Mouse (Mus musculus): ENCODE measurements around the gene Pcdh15. TPM values are rescaled to one million over a fixed set of nuclear protein-coding genes. Genes with fewer than 3 reads are reported as not detected.

Gene Pcdh15
- polyA plus RNA-seq, 1 experiment from 2014 or later, result 0.68 TPM

DNA sequence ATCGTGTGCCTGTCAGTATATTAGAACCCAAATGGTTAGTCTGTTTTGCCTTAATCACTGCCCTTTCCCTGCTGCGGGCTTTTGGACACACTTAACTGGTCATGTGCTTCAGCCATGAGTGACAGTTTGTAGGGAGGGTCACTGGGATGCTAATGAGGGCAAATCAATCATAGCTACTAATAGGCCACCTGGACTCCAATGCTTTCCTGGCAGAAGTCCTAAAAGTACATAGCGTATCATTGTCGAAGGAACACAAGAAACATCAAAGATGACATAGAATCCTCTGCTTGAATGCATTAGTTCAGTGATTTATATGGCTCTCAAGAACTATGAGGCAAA lies 779.6 kb downstream of the Pcdh15 start:
- 55% methylated on average over 4 of the region's 4 CpGs for WGBS
- Histone ChIP-seq H3K4me1 (replicated peaks; ENCODE audit: control insufficient read depth, insufficient read depth) (no peaks in the 10 kb centered on the region), H3K4me2 (replicated peaks; ENCODE audit: low read depth) (no peak overlapping the region), H3K9me3 (ENCODE audit: control insufficient read depth, low read length) (no peaks in the 10 kb centered on the region), H3K27ac (replicated peaks) (no peak overlapping the region), H3K27me3 (ENCODE audit: control insufficient read depth, insufficient read depth, low read length) (no peaks in the 10 kb centered on the region), H3K4me3 (ENCODE audit: low read depth, low read length) (no peak overlapping the region), H3K36me3 (ENCODE audit: control insufficient read depth, insufficient read depth, low read length) (no peaks in the 10 kb centered on the region), H3K9ac (ENCODE audit: low read length) (no peak overlapping the region)
- DNase-seq (ENCODE audit: low spot score) (no peak), ATAC-seq (ENCODE audit: low FRiP score, low TSS enrichment) (no peak)
- no peak for TF ChIP-seq EP300 (optimal IDR thresholded peaks at IDR 0.05)
- TF ChIP-seq CTCF (IDR thresholded peaks at IDR 0.05; ENCODE audit: low read depth), result no peak

DNA sequence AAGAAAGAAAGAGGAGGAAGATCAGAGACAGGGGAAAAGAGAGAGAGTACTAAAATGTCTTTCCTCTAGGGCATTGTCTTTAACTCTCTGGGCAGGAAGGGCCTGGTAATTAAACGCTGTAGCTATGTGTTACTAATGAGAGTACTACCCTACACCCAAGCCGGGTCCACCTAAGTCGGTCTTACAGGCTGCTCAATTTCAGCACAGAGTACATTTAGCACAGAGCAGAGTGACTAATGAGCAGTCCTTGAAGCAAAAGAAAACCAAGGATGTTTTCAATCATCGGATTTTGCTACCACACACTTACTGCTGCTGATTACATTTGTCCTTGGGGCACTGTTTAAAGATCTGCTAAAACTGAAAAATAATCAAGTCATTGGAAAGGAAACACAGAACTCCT lies 788.6 kb downstream of the Pcdh15 start:
- Histone ChIP-seq H3K36me3 (ENCODE audit: control insufficient read depth, insufficient read depth, low read length) (no peaks in the 10 kb centered on the region), H3K9ac (ENCODE audit: low read length) (no peak overlapping the region), H3K27me3 (ENCODE audit: control insufficient read depth, insufficient read depth, low read length) (no peaks in the 10 kb centered on the region), H3K27ac (replicated peaks) (no peak overlapping the region), H3K4me3 (ENCODE audit: low read depth, low read length) (no peak overlapping the region), H3K4me1 (replicated peaks; ENCODE audit: control insufficient read depth, insufficient read depth) (no peaks in the 10 kb centered on the region), H3K9me3 (ENCODE audit: control insufficient read depth, low read length) (no peaks in the 10 kb centered on the region), H3K4me2 (replicated peaks; ENCODE audit: low read depth) (no peak overlapping the region)
- WGBS, result 76% methylated on average over 4 of the region's 4 CpGs
- ATAC-seq (ENCODE audit: low FRiP score, low TSS enrichment) (no peak), DNase-seq (ENCODE audit: low spot score) (no peak)
- TF ChIP-seq EP300 (optimal IDR thresholded peaks at IDR 0.05) (no peak), CTCF (IDR thresholded peaks at IDR 0.05; ENCODE audit: low read depth) (no peak)

DNA sequence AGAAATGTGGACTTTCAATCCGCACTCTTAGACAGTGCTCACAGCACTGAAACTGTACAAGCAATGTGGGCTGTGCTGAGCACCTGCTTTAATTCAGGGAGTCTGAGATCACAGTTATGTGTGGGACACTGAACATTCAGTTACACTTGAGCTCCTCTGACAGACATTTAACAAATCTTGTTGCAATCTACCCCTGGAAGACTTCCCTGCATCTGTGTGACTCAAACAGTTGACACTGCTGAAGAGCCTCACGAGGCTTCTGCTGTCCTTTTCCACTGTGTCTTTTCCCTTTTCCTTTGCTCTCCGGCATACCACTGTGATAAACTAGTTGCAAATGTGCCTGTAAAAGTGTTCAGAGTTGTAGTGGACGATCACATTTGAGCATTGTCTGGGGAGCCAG lies 793.1 kb downstream of the Pcdh15 start:
- DNase-seq (ENCODE audit: low spot score) (no peak), ATAC-seq (ENCODE audit: low FRiP score, low TSS enrichment) (no peak)
- WGBS, result 67% methylated on average over 4 of the region's 4 CpGs
- Histone ChIP-seq H3K4me2 (replicated peaks; ENCODE audit: low read depth) (no peak overlapping the region), H3K27ac (replicated peaks) (no peak overlapping the region), H3K9ac (ENCODE audit: low read length) (no peak overlapping the region), H3K9me3 (ENCODE audit: control insufficient read depth, low read length) (no peaks in the 10 kb centered on the region), H3K4me3 (ENCODE audit: low read depth, low read length) (no peak overlapping the region), H3K36me3 (ENCODE audit: control insufficient read depth, insufficient read depth, low read length) (no peaks in the 10 kb centered on the region), H3K27me3 (ENCODE audit: control insufficient read depth, insufficient read depth, low read length) (no peaks in the 10 kb centered on the region), H3K4me1 (replicated peaks; ENCODE audit: control insufficient read depth, insufficient read depth) (no peaks in the 10 kb centered on the region)
- TF ChIP-seq EP300 (optimal IDR thresholded peaks at IDR 0.05) (no peak), CTCF (IDR thresholded peaks at IDR 0.05; ENCODE audit: low read depth) (no peak)

DNA sequence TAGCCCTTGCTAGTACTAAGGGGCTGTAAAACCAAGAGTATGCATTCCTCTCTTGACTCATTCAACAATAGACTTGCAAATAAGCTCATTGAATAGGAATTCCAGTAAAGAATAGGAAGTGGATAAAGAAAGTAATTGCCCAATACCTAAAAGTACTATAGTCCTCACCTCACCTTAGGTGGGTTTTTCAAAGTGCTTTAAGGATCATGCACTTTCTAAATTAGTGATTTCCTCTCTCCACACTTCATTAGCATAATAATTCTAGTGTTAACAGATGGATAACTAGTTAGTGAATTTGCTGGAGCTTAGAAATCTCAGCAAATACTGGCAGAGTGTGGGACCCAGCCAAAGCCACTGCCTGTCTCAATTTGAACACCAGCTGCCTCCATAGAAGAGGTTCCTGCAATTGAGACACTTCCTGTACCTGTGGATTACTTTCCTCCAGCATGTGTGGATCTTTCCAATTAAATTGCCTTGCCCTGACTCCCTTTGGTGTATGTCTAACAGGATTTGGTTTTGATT lies 797.0 kb downstream of the Pcdh15 start:
- Histone ChIP-seq H3K4me3 (ENCODE audit: low read depth, low read length) (no peak overlapping the region), H3K9me3 (ENCODE audit: control insufficient read depth, low read length) (no peaks in the 10 kb centered on the region), H3K36me3 (ENCODE audit: control insufficient read depth, insufficient read depth, low read length) (no peaks in the 10 kb centered on the region), H3K4me1 (replicated peaks; ENCODE audit: control insufficient read depth, insufficient read depth) (no peaks in the 10 kb centered on the region), H3K27me3 (ENCODE audit: control insufficient read depth, insufficient read depth, low read length) (no peaks in the 10 kb centered on the region), H3K9ac (ENCODE audit: low read length) (no peak overlapping the region), H3K4me2 (replicated peaks; ENCODE audit: low read depth) (no peak overlapping the region), H3K27ac (replicated peaks) (no peak overlapping the region)
- ATAC-seq (ENCODE audit: low FRiP score, low TSS enrichment), result no peak
- no peak for DNase-seq (ENCODE audit: low spot score)
- TF ChIP-seq CTCF (IDR thresholded peaks at IDR 0.05; ENCODE audit: low read depth) (no peak), EP300 (optimal IDR thresholded peaks at IDR 0.05) (no peak)

DNA sequence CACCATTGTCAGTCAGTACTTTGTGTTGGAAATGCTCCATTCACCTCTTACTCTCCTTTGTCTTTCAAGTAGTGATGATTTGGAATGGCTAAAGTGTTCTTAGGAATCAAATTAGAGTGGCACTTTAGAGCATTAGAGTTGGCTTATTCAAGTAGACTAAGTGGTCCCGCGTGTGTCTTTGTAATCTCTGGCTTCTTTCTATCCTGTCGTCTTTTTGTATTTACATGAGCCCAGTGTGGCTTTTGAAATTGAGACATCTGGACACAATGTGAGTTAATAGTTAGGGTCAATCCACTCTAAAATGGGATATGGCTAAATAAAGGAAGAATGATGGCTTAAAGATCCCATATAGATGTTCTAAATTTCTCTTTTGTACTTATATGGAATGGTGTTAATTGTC lies 800.0 kb downstream of the Pcdh15 start:
- ATAC-seq (ENCODE audit: low FRiP score, low TSS enrichment), result no peak
- 70% methylated on average over 3 of the region's 3 CpGs for WGBS
- H3K9me3 ChIP-seq (ENCODE audit: control insufficient read depth, low read length), result no peaks in the 10 kb centered on the region

DNA sequence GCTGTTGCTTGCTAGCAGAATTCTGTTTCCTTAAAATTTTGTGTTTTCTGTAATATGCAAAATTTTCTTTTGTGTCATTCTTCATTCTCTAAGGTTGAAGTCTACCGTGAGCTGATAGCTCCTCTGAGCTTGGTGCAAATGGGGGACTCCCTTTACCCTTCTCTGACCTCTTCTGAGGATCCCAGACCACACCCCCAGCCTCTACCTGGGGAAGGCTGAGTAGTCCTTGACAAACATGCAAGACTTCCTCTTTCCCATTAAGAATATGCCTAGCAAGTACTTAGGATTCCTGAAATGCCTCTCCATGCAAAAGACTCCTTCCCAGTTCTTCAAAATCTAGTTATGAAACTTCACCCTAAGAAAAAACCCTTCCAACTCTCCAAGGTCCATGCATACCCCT lies 808.5 kb downstream of the Pcdh15 start:
- no peak overlapping the region for H3K27ac ChIP-seq (replicated peaks)
- H3K27me3 ChIP-seq (ENCODE audit: control insufficient read depth, insufficient read depth, low read length), result no peaks in the 10 kb centered on the region
- ATAC-seq (ENCODE audit: low FRiP score, low TSS enrichment), result no peak
- H3K4me2 ChIP-seq (replicated peaks; ENCODE audit: low read depth), result no peak overlapping the region
- no peaks in the 10 kb centered on the region for H3K4me1 ChIP-seq (replicated peaks; ENCODE audit: control insufficient read depth, insufficient read depth)
- H3K36me3 ChIP-seq (ENCODE audit: control insufficient read depth, insufficient read depth, low read length), result no peaks in the 10 kb centered on the region
- no peak overlapping the region for H3K9ac ChIP-seq (ENCODE audit: low read length)
- no peak for DNase-seq (ENCODE audit: low spot score)
- TF ChIP-seq EP300 (optimal IDR thresholded peaks at IDR 0.05) (no peak), CTCF (IDR thresholded peaks at IDR 0.05; ENCODE audit: low read depth) (no peak)
- H3K9me3 ChIP-seq (ENCODE audit: control insufficient read depth, low read length), result no peaks in the 10 kb centered on the region
- 63% methylated on average over 1 of the region's 1 CpGs for WGBS
- H3K4me3 ChIP-seq (ENCODE audit: low read depth, low read length), result no peak overlapping the region

More for the DNA sequence above, 800.0 kb downstream of the Pcdh15 start:
- H3K27me3 ChIP-seq (ENCODE audit: control insufficient read depth, insufficient read depth, low read length), result no peaks in the 10 kb centered on the region
- H3K9ac ChIP-seq (ENCODE audit: low read length), result no peak overlapping the region
- DNase-seq (ENCODE audit: low spot score), result no peak
- no peak overlapping the region for H3K4me3 ChIP-seq (ENCODE audit: low read depth, low read length)
- no peaks in the 10 kb centered on the region for H3K4me1 ChIP-seq (replicated peaks; ENCODE audit: control insufficient read depth, insufficient read depth)
- no peak overlapping the region for H3K4me2 ChIP-seq (replicated peaks; ENCODE audit: low read depth)
- TF ChIP-seq CTCF (IDR thresholded peaks at IDR 0.05; ENCODE audit: low read depth), result no peak
- no peak for TF ChIP-seq EP300 (optimal IDR thresholded peaks at IDR 0.05)
- H3K36me3 ChIP-seq (ENCODE audit: control insufficient read depth, insufficient read depth, low read length), result no peaks in the 10 kb centered on the region
- no peak overlapping the region for H3K27ac ChIP-seq (replicated peaks)
